Mouse (Mus musculus): ENCODE data around the gene Ctnnd2. TPM values are rescaled to one million over a fixed set of nuclear protein-coding genes. Genes with fewer than 3 reads are reported as not detected.

Ctnnd2 gene
- polyA plus RNA-seq, 1 experiment from 2014 or later = 1.6 TPM

DNA sequence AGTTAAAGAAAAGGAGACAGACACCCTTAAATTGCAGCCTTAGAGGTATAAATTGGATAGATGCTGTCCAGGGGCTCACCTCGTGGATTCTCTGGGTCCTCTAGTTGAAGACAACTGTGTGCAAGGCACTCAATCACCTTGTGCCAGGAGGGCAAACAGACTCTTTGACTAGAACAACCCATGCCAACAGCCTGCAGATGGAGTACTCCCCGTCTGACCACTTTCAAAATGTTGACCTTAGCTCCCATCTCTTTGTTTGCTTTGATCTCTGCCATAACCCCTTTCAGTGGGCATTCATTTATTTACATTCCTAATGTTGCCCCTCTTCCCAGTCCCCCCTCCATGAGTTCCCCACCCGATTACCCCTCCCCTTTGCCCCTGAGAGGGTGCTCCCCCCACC lies 891.3 kb downstream of the Ctnnd2 start:
- H3K9me3 ChIP-seq (replicated peaks) = no peaks in the 10 kb centered on the region
- no peak overlapping the region for H3K27ac ChIP-seq
- H3K4me3 ChIP-seq = no peak overlapping the region
- 58% methylated on average over 3 of the region's 3 CpGs for WGBS
- no peaks in the 10 kb centered on the region for H3K36me3 ChIP-seq
- H3K4me1 ChIP-seq = no peaks in the 10 kb centered on the region
- DNase-seq (ENCODE audit: low spot score) = no peak
- no peaks in the 10 kb centered on the region for H3K27me3 ChIP-seq (ENCODE audit: low read depth, poor library complexity, severe bottlenecking)

DNA sequence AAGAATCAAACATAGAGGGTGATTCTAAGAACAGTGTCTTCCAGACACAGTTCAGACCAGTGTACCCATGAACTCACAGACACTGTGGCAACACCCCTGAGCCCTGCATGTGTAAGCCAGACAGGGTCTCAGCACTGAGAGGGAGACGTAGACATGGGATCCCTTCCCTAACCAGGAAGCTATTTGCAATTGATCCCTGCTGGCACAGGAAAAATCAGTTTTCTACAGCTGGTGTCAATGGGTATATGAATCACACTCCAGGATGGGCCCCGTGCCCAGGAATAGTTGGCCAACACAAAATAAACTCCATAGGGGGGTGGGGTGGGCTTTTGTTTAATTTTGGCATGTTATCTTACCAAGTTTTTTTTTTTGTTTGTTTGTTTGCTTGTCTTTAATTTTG lies 895.7 kb downstream of the Ctnnd2 start:
- no peaks in the 10 kb centered on the region for H3K27me3 ChIP-seq (ENCODE audit: low read depth, poor library complexity, severe bottlenecking)
- H3K4me1 ChIP-seq = no peaks in the 10 kb centered on the region
- DNase-seq (ENCODE audit: low spot score) = no peak
- H3K27ac ChIP-seq = no peak overlapping the region
- no peaks in the 10 kb centered on the region for H3K36me3 ChIP-seq
- WGBS = 83% methylated on average over 2 of the region's 2 CpGs
- no peak overlapping the region for H3K4me3 ChIP-seq
- H3K9me3 ChIP-seq (replicated peaks) = no peaks in the 10 kb centered on the region

DNA sequence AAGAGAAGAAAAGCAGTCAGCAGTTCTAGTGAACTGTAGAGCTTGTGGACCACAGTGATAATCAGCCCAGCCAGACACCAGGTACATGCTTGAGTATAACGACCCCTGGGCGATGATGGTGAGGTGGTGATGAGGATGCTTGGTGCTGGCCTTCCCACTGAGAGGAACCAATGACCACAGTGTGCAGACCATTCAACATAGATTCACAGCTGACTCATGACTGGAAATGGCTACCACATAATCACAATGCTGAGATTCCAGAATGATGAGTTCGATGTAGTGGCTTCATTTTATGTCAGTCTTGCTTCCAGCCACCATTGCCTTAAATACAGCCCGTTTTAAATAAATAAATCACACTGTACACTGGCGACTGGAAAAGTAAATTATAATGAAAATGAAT lies 897.9 kb downstream of the Ctnnd2 start:
- Histone ChIP-seq H3K27ac (no peak overlapping the region), H3K9me3 (replicated peaks) (no peaks in the 10 kb centered on the region), H3K36me3 (no peaks in the 10 kb centered on the region), H3K4me1 (no peaks in the 10 kb centered on the region), H3K4me3 (no peak overlapping the region), H3K27me3 (ENCODE audit: low read depth, poor library complexity, severe bottlenecking) (no peaks in the 10 kb centered on the region)
- 88% methylated on average over 5 of the region's 5 CpGs for WGBS
- DNase-seq (ENCODE audit: low spot score) = no peak

All from limb, embryonic 10.5 days (tissue).